Mouse (Mus musculus) T-helper 1 cell (primary cell): Measurements from ENCODE around the gene Sox30.

ENCODE experiments used
- in situ Hi-C: fragments of 300-600 bp; cut with MboI, MseI; formaldehyde crosslinking; loops from one replicate; pipeline ENCODE4 v1.15.1; 2025; ENCODE audit warnings: high pct_unique_total_duplicates

Gene Sox30

GRCm38 (mm10) chr11:45979946-45980892 lies at the start of gene Sox30:
Gene Sox30, plus strand, starts transcription at chr11:45980310.
- in situ Hi-C loops: no loop called here

GRCm38 (mm10) chr11:45932771-45933170 lies 47.3 kb upstream of the Sox30 start:
- in situ Hi-C loops: no loop called here

GRCm38 (mm10) chr11:45937478-45937877 lies 42.6 kb upstream of the Sox30 start:
- in situ Hi-C loops: no loop called here

GRCm38 (mm10) chr11:45938917-45939316 lies 41.2 kb upstream of the Sox30 start:
- in situ Hi-C loops: no loop called here

GRCm38 (mm10) chr11:45942281-45942680 lies 37.8 kb upstream of the Sox30 start:
- in situ Hi-C loops: no loop called here

- in situ Hi-C loops: no loop called here
Observed at GRCm38 (mm10) chr11:45943108-45943705, 36.9 kb upstream of the Sox30 start.

GRCm38 (mm10) chr11:45943891-45944642 lies 36.0 kb upstream of the Sox30 start:
- in situ Hi-C loops: no loop called here

GRCm38 (mm10) chr11:45944643-45945156 lies 35.4 kb upstream of the Sox30 start, which contains the start of gene Lsm11:
Gene Lsm11, minus strand, starts transcription at chr11:45944935.
- in situ Hi-C loops: no loop called here

GRCm38 (mm10) chr11:45946796-45947195 lies 33.3 kb upstream of the Sox30 start:
- in situ Hi-C loops: no loop called here

- in situ Hi-C loops: no loop called here
Observed at GRCm38 (mm10) chr11:45947491-45947890, 32.6 kb upstream of the Sox30 start.

GRCm38 (mm10) chr11:45955127-45955627 lies 24.9 kb upstream of the Sox30 start, which contains the start of gene Thg1l:
Gene Thg1l, minus strand, starts transcription at chr11:45955494.
- in situ Hi-C loops: loop anchor here (25.0 kb wide), 1 partner anchor 482 kb away; the partner anchor contains the start of gene Med7

GRCm38 (mm10) chr11:45959598-45959997 lies 20.5 kb upstream of the Sox30 start:
- in situ Hi-C loops: loop anchor here (25.0 kb wide), 1 partner anchor 478 kb away; the partner anchor contains the start of gene Med7

- in situ Hi-C loops: loop anchor here (25.0 kb wide), 1 partner anchor 477 kb away; the partner anchor contains the start of gene Med7
Observed at GRCm38 (mm10) chr11:45960003-45960402, 20.1 kb upstream of the Sox30 start.

GRCm38 (mm10) chr11:45966896-45967295 lies 13.2 kb upstream of the Sox30 start:
- in situ Hi-C loops: loop anchor here (25.0 kb wide), 1 partner anchor 470 kb away; the partner anchor contains the start of gene Med7

GRCm38 (mm10) chr11:45968466-45968865 lies 11.6 kb upstream of the Sox30 start:
- in situ Hi-C loops: loop anchor here (25.0 kb wide), 1 partner anchor 469 kb away; the partner anchor contains the start of gene Med7

- in situ Hi-C loops: loop anchor here (25.0 kb wide), 1 partner anchor 464 kb away; the partner anchor contains the start of gene Med7
Observed at GRCm38 (mm10) chr11:45973635-45974034, 6.5 kb upstream of the Sox30 start.

- in situ Hi-C loops: loop anchor here (25.0 kb wide), 1 partner anchor 463 kb away; the partner anchor contains the start of gene Med7
Observed at GRCm38 (mm10) chr11:45974466-45974865, 5.6 kb upstream of the Sox30 start.

GRCm38 (mm10) chr11:45976061-45976460 lies 4.0 kb upstream of the Sox30 start:
- in situ Hi-C loops: no loop called here

GRCm38 (mm10) chr11:45980893-45981253 lies 763 bp downstream of the Sox30 start:
- in situ Hi-C loops: no loop called here

- in situ Hi-C loops: no loop called here
Observed at GRCm38 (mm10) chr11:45991604-45992003, 11.5 kb downstream of the Sox30 start.

GRCm38 (mm10) chr11:45992087-45992486 lies 12.0 kb downstream of the Sox30 start:
- in situ Hi-C loops: no loop called here
